Mouse (Mus musculus): ENCODE results near the gene Ptprq.

Ptprq gene

DNA sequence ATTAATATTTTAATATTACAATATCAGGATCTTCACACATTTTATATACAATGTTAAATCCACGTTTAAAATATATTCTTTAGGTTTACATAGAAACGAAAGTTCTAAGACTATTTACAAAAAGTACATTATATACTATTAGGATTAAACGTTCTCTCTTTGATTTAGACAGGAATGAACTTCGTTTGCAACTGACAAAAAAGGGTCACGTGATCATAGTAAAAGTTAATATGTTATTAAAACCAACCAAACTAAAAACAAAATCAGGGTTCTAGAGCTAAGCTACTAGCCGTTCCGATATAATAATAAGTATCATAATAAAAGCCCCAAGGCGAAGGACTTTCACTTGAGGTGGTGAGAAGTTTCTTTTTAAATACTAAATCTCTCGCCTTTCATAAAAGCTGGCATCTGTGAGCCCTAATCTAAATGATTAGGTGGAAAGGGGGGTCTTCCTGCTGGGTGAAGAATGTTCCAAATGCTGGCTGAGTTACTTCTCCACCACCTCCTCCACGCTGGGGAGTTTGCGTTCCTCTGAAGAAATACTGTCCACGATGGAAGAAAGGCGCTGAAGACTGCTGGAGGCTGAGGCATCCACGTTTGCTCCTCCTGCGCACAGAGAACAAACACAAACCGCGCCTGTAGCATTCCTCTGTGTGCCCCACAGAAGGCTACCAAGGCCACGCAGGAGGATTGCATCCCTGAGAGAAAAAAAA is 226.8 kb downstream of the Ptprq start:
- DNase-seq (ENCODE audit: low read depth in 2 of 2, low spot score in 2 of 2) = no peak

GRCm38 (mm10) chr10:107488654-107489315 is 231.1 kb downstream of the Ptprq start:
- no peak for DNase-seq (ENCODE audit: low read depth in 2 of 2, low spot score in 2 of 2)

GRCm38 (mm10) chr10:107486770-107487169 is 233.1 kb downstream of the Ptprq start:
- no peak for DNase-seq (ENCODE audit: low read depth in 2 of 2, low spot score in 2 of 2)

DNA sequence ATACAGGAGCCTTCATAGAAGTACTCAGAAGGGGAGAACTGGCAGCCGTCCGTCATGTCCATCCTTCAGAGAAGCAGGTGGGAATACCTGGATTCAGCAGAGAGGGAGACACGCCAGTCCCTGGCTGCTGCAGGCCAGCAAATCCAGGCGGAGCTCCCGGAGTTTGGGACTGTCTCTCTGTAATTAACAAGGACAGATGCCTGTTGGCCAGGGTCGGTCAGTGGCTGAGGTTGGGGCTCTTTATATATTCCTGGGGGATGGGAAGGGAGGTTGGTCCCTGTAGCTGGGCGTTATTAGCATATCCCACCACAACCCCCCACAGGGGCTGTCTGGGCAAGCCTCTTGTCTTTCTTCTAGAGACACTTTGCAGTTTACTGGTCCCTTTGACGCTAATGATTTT is 234.0 kb downstream of the Ptprq start, which contains the start of gene Myf5:
Myf5 (minus strand) TSS at position 265 of the 400 bp plus-strand sequence.
- DNase-seq (ENCODE audit: low read depth in 2 of 2, low spot score in 2 of 2) = no peak

DNA sequence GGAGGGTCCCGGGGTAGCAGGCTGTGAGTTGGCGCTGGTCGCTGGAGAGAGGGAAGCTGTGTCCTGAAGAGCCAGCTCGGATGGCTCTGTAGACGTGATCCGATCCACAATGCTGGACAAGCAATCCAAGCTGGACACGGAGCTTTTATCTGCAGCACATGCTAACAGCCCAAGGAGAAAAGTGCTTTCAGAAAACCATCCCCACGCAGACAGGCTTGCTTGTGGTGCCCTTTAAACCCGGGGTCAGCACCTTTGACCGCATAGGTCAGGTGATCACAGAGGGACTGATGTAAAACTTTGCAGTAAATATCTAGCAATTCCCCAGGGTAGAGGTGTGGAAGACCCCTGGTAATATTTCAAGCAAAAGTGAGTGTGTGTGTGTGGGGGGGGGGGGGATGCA is 235.8 kb downstream of the Ptprq start:
- DNase-seq (ENCODE audit: low read depth in 2 of 2, low spot score in 2 of 2) = no peak

- no peak for DNase-seq (ENCODE audit: low read depth in 2 of 2, low spot score in 2 of 2)
These were observed 246.4 kb downstream of the Ptprq start for GRCm38 (mm10) chr10:107473497-107473896.

- no peak for DNase-seq (ENCODE audit: low read depth in 2 of 2, low spot score in 2 of 2)
These were observed 248.1 kb downstream of the Ptprq start for GRCm38 (mm10) chr10:107471712-107472111.

DNA sequence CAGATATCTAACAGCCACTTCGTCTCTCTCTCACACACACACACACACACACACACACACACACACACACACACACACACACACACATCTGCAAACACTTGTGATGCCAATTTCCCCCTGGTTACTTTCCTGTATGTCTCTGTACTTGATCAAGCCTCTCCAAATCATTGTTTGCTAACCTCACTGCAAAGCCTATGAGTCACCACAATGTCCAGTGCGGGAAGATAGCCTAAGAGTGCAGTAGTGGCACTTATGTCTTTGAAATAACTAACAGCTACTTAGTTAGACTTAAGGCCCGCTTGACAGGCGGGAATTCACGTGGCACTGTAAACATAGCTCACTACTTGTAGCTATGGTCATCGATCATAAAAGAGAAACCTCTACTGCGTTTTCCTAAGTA is 252.0 kb downstream of the Ptprq start:
- no peak for DNase-seq (ENCODE audit: low read depth in 2 of 2, low spot score in 2 of 2)

Data from CD8-positive naive resting alpha-beta T cell, adult 2 months (primary cell).